Mouse (Mus musculus) neural tube, embryonic 11.5 days (tissue): ENCODE data around the gene Bcas1. TPM values are rescaled to one million over a fixed set of nuclear protein-coding genes. Genes with fewer than 3 reads are reported as not detected.
A peak's percentile ranks its signal among the peaks of the same experiment; 100 is the strongest.

Experiments used
- ATAC-seq: fragments of 200-750 bp; cut with Nextera tagmentation; 2 replicates; pipeline ENCODE4 v1.8.0; 2017; ENCODE audit warnings: moderate number of reproducible peaks, mild to moderate bottlenecking, moderate TSS enrichment, moderate library complexity; ENCODE audit not compliant: insufficient read depth, low FRiP score, low TSS enrichment
- DNase-seq: peaks from one replicate; pipeline ENCODE4 v3.0.0-alpha.2; 2015; ENCODE audit warnings: low spot score
- H3K27ac ChIP-seq: fragments of 300-500 bp; sonication (generic); 2 replicates; pipeline ENCODE4 v1.5.1; 2014; ENCODE audit warnings: low read depth, mild to moderate bottlenecking, low read length
- H3K27me3 ChIP-seq: fragments of 300-500 bp; sonication (generic); 2 replicates; pipeline ENCODE4 v1.6.1; 2014; ENCODE audit warnings: mild to moderate bottlenecking, low read length, mixed read lengths; ENCODE audit not compliant: control insufficient read depth, insufficient read depth
- H3K36me3 ChIP-seq: fragments of 300-500 bp; sonication (generic); 2 replicates; pipeline ENCODE4 v1.6.1; 2014; ENCODE audit warnings: mild to moderate bottlenecking, low read length, moderate library complexity, mixed read lengths; ENCODE audit not compliant: control insufficient read depth, insufficient read depth
- H3K4me1 ChIP-seq: fragments of 300-500 bp; sonication (generic); 2 replicates; pipeline ENCODE4 v1.6.1; 2014; ENCODE audit warnings: low read length, mixed read lengths; ENCODE audit not compliant: control insufficient read depth, insufficient read depth
- H3K4me2 ChIP-seq: fragments of 300-500 bp; sonication (generic); 2 replicates; pipeline ENCODE4 v1.6.1; 2014; ENCODE audit warnings: low read depth, mild to moderate bottlenecking, moderate library complexity
- H3K4me3 ChIP-seq: fragments of 300-500 bp; sonication (generic); 2 replicates; pipeline ENCODE4 v1.5.1; 2014; ENCODE audit warnings: low read depth, low read length
- H3K9ac ChIP-seq: fragments of 300-500 bp; sonication (generic); 2 replicates; pipeline ENCODE4 v1.6.1; 2014; ENCODE audit warnings: mild to moderate bottlenecking, low read length
- H3K9me3 ChIP-seq: fragments of 300-500 bp; sonication (generic); 2 replicates; pipeline ENCODE4 v1.6.1; 2016; ENCODE audit warnings: low read length; ENCODE audit not compliant: control insufficient read depth
- whole genome bisulfite sequencing: fragments of 180-500 bp; shearing (Covaris S2); extraction: QIAGEN DNeasy Blood & Tissue Kit; methylation state at CpG from one replicate; pipeline ENCODE4 v1.1.7; 2014; 5-methylcytosine and 5-hydroxymethylcytosine counted together
- polyA plus RNA-seq: library from polyadenylated mRNA; unstranded; fragments of >200 nt; fragmentation: Nextera tagmentation; extraction: Ambion mirVana; gene quantifications from 2 replicates; pipeline ENCODE4 v1.2.1, GENCODE M21; 2014

The Bcas1 gene
- polyA plus RNA-seq, 1 experiment from 2014 or later, result 1.2 TPM

DNA sequence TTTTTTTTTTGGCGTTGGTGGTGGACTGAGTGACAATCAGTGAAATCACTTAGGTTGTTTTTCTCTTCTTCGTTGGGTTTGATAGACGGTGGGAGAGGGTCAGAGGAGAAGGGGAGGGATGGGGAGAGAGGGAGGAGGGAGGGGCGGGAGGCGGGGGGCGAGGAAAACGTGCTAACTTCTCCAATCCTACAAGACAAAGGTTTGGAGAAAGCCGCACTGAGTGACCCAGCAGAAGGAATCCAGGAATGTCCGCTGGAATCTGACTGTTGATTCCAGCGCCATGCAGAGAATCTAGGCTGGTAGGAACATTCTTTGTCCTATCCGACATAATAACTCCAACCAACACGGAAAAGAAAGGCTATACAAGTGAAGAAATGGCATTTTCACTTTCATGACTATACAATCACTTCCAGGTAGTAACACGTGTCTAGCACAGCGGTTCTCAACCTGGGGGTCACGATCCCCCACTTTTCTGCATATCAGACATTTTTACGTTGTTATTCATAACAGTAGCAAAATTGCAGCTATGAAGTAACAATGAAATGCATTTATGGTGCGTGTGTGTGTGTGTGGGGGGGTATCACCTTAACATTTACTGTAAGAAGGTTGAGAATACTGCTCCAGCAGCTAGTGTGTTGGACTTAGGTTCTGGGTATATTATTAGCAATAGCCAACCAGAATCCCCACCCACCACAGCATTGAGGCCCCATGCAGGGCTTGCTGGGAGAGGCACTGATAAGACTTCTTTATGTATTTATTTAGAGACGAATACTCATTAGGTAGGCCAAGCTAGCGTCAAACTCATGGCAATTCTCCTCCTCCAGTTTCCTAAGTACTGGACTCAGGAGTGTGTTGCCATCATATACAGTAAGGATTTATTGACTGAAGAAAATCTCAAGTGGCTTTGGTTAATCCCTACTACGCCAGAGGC is 107.8 kb downstream of the Bcas1 start:
- Histone ChIP-seq H3K27ac (no peak overlapping the region), H3K4me2 (peak overlapping the region; percentile 65), H3K9ac (peak overlapping the region; percentile 65), H3K4me1 (peaks cover 8% of the 10 kb centered on the region; the same call in 1 of the 2 replicates), H3K36me3 (no peaks in the 10 kb centered on the region), H3K9me3 (no peaks in the 10 kb centered on the region), H3K4me3 (peak overlapping the region; percentile 29), H3K27me3 (no peaks in the 10 kb centered on the region)
- peak; percentile 59 for DNase-seq
- 26% methylated on average over 19 of the region's 20 CpGs for whole genome bisulfite sequencing
- peak; percentile 6; the same call in 1 of the 2 replicates for ATAC-seq

DNA sequence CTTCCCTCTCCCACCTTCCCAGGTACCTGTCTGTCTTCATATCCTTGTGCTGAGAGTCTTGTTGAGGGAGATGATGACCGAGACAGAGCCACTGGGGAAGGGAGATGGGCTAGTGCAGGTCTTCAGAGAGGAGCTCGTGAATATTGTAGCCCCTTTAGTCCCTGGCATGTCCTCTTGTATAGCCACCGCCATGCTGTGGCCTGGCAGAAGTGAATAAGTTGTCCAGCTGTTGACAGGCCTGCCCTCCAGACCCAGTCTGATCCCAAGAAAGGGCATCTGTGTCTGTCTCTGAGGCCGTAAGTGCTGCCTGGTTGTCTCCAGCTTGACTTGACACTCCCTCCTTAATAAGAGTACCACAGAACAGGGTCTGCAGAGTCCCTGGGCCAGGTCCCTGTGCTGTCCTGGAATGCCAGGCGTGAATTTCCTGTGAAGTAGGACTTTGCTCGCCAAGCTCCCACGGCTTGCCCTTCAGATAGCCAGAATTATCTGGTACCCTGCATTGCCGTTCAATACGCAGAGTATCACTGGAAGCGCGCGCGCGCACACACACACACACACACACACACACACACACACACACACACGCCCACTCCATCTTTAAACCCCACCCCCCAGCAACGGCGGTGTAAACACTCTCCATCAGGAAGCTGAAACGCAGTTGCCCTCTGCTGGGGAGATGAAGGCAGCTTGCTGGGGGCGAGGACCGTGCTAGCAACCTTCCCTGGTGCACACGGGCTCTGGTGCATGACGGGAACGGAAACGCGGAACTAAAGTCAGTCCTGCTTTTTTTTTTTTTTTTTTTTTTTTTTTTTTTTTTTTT is 108.7 kb downstream of the Bcas1 start:
- H3K9me3 ChIP-seq, result no peaks in the 10 kb centered on the region
- H3K27ac ChIP-seq, result 0 out of 2 replicates have a peak overlapping the region, but pooled peaks have one; percentile 20
- ATAC-seq (peak; percentile 92), DNase-seq (peak; percentile 92)
- H3K9ac ChIP-seq, result peak overlapping the region; percentile 65
- H3K4me3 ChIP-seq, result peak overlapping the region; percentile 29
- no peaks in the 10 kb centered on the region for H3K27me3 ChIP-seq
- peaks cover 8% of the 10 kb centered on the region; the same call in 1 of the 2 replicates for H3K4me1 ChIP-seq
- H3K36me3 ChIP-seq, result no peaks in the 10 kb centered on the region
- peak overlapping the region; percentile 65 for H3K4me2 ChIP-seq
- 9% methylated on average over 25 of the region's 25 CpGs for WGBS

DNA sequence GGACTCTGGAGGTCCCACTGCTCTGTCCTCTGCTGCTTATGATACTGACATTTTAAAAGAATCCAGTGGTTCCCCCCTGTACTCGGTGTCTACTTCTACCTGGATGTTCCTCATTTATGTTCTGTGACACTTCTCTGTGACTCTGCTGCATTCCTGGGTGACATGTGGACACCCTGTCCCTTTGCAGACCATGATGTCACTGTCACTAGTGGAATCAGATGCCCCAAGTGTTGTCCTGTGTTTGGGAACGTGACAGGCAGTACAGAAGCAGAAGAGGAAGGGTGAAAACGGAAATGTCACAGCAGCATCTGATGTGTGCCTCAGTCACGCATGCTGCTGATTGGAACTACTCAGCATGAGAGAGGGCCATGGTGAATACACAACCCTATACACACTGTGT is 110.9 kb downstream of the Bcas1 start:
- WGBS, result 87% methylated on average over 4 of the region's 4 CpGs
- ATAC-seq (no peak), DNase-seq (no peak)
- H3K4me2 ChIP-seq, result no peak overlapping the region
- no peaks in the 10 kb centered on the region for H3K36me3 ChIP-seq
- H3K9me3 ChIP-seq, result no peaks in the 10 kb centered on the region
- H3K27ac ChIP-seq, result no peak overlapping the region
- H3K4me3 ChIP-seq, result no peak overlapping the region
- no peaks in the 10 kb centered on the region for H3K27me3 ChIP-seq
- no peak overlapping the region for H3K9ac ChIP-seq
- peaks cover 6% of the 10 kb centered on the region; the same call in 1 of the 2 replicates for H3K4me1 ChIP-seq

DNA sequence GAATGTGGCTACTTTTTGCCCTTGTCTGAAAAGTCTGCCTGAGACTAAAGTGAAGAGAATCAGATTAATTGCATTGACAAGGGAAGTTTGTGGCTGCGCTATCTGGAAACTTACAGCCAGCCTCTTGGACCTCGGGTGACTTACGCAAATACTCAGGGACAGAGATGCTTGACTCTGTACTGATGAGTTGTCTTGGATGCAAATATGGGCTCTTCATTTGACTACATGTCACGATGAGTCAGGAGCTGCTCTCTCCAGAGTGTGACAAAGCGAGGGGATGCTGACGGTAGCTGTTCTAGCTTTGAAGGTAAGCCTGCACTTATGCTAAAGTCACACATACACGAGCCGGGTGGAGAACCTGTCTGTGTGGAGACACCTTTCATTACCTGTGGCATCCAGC is 111.3 kb downstream of the Bcas1 start:
- DNase-seq (no peak), ATAC-seq (no peak)
- H3K4me2 ChIP-seq, result no peak overlapping the region

DNA sequence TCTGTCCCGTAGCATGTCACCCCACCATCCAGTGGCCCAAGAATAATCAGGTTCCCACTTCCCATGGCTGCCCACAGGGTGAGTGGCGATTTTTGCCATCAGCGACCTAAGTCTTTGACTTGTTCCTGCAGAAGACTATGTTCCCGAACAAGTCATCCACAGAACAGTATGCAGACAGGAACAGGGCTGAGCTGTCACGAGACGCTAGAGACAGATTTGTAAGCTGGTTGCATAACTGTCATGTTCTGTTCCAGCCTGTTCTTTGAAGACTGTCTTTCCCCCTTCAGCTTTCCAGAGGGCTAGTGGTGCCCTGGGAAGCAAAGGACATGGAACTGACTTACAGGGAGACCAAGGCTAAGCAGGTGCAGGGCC is 116.7 kb downstream of the Bcas1 start:
- Histone ChIP-seq H3K36me3 (no peaks in the 10 kb centered on the region), H3K27ac (no peak overlapping the region), H3K4me3 (no peak overlapping the region), H3K4me1 (peaks cover 7% of the 10 kb centered on the region; the same call in 1 of the 2 replicates), H3K4me2 (no peak overlapping the region), H3K27me3 (no peaks in the 10 kb centered on the region), H3K9me3 (no peaks in the 10 kb centered on the region), H3K9ac (no peak overlapping the region)
- DNase-seq (no peak), ATAC-seq (no peak)
- 90% methylated on average over 6 of the region's 6 CpGs for WGBS

More for the DNA sequence above, 111.3 kb downstream of the Bcas1 start:
- Histone ChIP-seq H3K9ac (no peak overlapping the region), H3K9me3 (no peaks in the 10 kb centered on the region), H3K4me1 (peaks cover 6% of the 10 kb centered on the region; the same call in 1 of the 2 replicates), H3K4me3 (no peak overlapping the region), H3K27me3 (no peaks in the 10 kb centered on the region), H3K27ac (no peak overlapping the region), H3K36me3 (no peaks in the 10 kb centered on the region)
- WGBS, result 91% methylated on average over 8 of the region's 8 CpGs

DNA sequence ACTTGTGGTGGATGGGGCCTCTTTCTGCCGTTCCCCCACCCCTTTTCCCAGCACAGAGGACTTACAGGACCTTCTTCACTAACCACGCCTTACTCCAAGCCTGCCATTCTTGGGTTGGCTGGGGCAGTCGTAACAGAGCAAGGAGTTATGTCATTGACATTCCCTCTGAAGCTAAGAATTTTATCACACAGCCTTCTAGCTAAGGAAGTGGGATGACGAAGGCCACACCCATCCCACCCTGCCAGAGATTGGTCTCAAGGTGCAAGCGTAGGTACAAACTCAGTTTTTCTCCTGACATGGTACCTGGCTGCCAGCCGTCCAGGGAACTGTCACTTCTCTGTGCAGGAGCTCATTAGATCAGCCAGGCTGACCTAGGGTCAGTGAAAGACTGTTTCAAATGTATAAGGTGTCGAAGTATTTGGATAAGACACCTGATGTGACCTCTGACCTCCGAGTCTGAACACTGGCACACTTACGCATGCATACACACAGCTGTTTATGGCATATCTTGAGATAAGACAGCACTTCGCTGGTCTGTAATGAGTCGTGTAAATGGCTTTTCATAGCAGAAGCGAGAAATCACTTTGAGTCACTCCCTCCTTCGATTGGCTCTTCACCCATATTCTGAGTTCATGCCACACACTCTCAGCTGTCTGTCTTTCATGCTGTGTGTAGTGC is 117.2 kb downstream of the Bcas1 start:
- H3K4me3 ChIP-seq, result no peak overlapping the region
- H3K9me3 ChIP-seq, result no peaks in the 10 kb centered on the region
- H3K4me1 ChIP-seq, result peaks cover 7% of the 10 kb centered on the region; the same call in 1 of the 2 replicates
- no peaks in the 10 kb centered on the region for H3K36me3 ChIP-seq
- no peak for ATAC-seq
- H3K27ac ChIP-seq, result no peak overlapping the region
- WGBS, result 85% methylated on average over 13 of the region's 13 CpGs
- DNase-seq, result no peak
- H3K27me3 ChIP-seq, result no peaks in the 10 kb centered on the region
- no peak overlapping the region for H3K4me2 ChIP-seq
- H3K9ac ChIP-seq, result no peak overlapping the region

DNA sequence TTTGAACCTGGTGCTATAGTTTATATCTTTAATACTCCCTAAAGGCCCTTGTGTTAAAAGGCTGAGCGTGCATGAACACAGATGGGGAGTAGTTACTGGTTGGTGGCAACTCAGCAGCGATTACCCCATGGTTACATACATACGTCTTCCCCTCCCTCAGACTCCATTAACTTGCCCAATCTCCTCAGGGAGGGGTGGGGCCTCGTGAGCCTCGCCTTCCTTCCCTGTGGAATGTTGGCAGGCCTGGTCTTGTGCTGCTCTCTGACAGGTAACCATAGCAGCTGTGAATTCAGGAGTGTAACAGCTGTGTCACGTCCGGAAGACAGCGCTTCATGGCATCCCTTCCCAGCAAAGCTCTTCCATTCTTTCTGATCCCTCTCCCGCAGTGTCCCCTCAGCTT is 118.7 kb downstream of the Bcas1 start:
- Histone ChIP-seq H3K27me3 (no peaks in the 10 kb centered on the region), H3K9ac (no peak overlapping the region), H3K9me3 (no peaks in the 10 kb centered on the region), H3K27ac (no peak overlapping the region), H3K36me3 (no peaks in the 10 kb centered on the region), H3K4me3 (no peak overlapping the region), H3K4me1 (peaks cover 7% of the 10 kb centered on the region; the same call in 1 of the 2 replicates), H3K4me2 (no peak overlapping the region)
- no peak for DNase-seq
- ATAC-seq, result no peak
- WGBS, result 61% methylated on average over 9 of the region's 9 CpGs
